Mouse (Mus musculus): ENCODE data around the gene Zfp871. TPM values are rescaled to one million over a fixed set of nuclear protein-coding genes. Genes with fewer than 3 reads are reported as not detected.
A peak's percentile ranks its signal among the peaks of the same experiment; 100 is the strongest.

Zfp871 gene
- 10 to 100 TPM; 45.8 to 50.5 TPM for polyA plus RNA-seq (2017; shearing (Covaris generic))

DNA sequence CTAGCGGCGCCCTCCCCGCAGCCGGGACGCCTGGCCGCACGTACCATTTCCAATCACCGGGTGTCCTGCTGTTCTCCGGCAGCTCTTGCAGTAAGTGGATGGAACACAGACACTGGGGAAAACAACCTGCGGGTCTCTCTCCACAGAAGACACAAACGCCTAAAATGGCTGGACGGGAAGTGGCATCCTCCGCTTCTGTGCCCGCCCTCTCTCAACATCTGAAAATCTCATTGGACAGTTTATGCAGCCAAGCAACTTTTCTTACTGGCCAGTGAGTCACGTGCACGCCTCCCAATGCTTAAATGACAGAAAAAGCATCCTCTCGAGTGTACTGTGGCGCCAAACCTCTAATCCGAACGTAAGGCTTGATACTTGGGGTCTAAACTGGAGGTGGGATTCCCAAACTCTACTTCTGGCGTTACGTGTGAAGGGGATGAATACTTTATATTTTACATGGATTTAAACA lies at the start of gene Zfp871:
Zfp871 (minus strand) TSS at position 194 of the 466 bp plus-strand sequence.
- peak; percentile 99 for ATAC-seq

DNA sequence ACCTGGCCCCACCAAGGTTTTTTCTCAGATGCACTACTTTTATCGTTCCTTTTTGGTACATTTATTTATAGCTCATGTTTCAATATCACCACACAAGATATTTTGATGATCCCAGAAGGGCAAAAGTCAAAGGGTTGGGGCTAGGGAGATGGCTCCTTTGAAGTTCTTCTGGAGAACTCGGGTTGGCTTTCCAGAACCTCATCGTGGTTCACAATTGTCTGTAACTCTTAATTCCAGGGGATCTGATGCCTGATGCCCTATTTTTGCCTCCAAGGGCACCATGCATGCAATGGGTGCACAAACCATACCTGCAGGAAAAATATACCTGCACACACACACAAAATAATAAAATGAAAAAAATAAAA lies 42.3 kb upstream of the Zfp871 start:
- ATAC-seq: no peak

DNA sequence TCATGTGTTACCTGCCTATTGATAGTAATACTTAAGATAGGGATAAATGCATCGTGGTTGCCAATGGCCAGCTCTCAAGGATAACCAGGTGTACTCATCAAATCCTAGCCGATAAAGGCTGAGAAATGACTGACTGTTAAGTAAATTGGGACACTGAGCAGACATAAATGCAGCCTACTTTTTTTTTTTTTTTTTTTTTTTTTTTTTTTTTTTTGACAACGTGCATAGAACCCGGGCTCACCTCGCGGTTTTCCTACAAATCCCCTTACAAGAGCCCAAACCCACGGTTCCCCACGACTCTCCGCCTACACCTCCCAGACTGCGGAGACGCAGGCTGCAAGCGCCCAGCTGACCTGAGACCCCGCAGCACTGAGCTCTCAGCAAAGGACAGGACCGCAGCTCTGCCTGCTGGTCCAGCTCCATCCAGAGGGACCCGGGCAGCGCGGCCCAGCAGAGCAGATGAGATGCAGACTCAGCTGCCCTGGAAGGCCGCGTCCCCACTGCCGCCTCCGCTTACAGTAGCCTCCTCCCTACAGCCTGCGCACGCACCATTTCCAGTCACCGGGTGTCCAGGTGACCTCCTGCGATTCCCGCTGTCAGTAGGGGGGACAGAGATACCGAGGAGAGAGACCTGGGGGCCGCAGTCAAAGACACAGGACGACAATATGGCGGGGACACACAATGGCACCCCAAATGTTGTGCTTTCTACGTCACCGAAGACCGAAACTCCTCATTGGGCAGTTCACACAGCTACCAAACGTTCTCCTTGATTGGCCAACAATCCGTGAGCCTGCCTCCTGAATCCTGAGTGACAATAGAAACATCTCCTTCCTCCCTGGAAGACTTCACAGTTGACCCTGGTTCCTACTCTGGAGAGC lies 41.7 kb upstream of the Zfp871 start, which contains the start of gene Zfp799:
Zfp799 (minus strand) TSS at position 722 of the 878 bp plus-strand sequence.
- ATAC-seq: peak; percentile 100

DNA sequence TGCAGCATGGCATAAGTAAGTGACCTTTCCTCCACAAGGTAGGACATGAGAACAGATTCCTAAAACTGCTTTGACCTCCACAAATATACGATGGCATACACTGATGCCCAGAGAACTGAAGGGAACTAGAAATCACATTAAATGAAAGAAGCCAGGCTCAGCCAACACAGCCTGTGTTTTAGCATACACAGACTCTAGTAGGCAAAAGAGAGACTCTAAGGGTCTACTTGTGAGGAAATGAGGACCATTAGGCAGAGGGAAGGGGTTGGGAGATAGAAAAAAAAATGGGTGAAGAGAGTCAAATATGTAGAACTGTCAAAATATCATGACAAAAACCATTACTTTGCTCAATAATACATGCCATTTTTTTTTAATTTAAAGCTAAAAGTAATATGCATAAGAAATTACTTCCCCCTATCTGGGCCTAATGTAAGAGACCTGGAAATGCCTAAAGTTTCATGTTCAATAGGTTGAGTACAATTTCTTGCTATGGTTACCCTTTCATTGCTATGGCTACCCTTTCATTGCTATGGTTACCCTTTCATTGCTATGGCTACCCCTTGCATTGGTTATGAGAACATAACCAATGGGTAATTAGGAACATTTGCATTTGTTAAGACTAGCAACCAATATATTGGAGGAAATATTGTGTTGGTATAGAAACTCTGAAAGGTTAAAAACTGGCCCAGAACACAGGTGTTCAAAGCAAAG lies 28.1 kb upstream of the Zfp871 start:
- no peak for ATAC-seq

DNA sequence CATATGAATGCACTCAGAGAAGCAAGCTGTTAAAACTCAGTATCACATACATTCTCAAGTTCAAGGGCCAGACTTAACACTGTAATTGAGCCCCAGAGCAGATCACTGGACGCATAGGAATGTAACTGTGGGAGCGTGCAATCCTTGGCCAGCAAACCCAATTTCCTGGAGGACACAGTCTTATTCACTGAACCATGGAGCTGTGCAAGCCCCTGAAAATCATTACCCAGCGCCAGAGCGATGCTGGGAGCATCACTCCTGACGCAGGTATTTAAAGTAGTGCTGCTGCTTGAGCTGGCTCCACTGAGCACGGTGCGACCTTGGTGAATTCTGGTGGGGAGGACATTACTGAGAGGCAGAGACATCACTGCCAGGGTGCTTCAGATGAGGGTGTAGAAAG lies 26.0 kb upstream of the Zfp871 start:
- no peak for ATAC-seq

DNA sequence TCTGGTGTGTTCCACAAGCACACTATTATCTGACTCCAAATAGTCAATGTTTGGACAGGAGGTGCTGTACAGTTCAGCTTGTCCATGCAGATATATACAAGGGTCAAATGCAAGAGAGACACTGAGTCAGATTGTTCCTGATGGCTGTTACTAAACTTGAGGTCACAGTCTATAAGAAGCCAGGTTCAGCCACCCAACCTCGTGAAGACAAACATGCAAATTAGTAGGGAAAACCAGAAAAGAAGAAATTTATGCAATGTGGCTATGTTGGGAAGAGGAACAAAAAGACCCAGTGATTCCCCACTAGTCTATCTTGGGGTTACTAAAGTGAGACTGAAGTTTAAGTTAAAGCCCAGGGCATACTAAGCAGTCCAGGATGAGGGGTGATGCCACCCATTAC lies 22.6 kb upstream of the Zfp871 start:
- ATAC-seq: no peak

DNA sequence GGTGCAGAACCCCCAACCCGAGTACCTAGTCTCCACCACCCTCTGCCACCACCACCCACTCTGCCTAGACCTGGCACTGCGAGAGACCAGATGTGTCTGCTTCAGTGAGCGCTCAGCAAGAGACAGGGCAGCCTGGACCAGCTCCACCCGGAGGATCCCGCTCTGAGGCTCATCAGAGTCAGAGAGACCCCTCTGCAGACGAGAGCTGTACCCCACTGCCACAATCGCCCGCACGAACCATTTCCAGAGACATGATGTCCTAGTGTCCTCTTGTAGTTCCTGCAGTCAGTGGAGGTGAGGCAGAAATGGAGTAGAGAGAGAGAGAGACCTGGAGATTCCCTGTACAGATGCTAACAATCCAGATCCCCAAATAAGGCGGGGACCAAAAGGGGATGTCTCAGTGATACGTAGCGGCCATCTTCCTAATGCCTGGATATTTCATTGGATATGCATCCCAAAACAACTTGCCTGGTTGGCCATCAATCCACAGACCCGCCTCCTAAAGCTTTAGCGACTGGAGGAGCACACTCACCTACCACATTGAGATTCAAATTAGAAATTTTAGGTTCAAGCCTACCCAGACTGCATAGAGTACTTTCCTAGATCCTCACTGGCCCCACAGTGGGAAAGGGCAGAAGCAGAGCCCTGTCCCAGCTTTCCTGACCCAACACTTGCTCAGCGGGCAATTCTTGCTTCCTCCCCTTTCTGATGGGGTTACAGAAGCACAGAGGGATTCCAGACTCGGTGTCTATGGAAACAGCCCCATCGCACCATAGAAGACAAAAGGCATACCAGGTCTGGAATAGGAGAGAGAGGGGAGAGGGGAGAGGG lies 21.7 kb upstream of the Zfp871 start, which contains the start of gene Zfp811:
Zfp811 (minus strand) TSS at position 388 of the 831 bp plus-strand sequence.
- no peak for ATAC-seq

DNA sequence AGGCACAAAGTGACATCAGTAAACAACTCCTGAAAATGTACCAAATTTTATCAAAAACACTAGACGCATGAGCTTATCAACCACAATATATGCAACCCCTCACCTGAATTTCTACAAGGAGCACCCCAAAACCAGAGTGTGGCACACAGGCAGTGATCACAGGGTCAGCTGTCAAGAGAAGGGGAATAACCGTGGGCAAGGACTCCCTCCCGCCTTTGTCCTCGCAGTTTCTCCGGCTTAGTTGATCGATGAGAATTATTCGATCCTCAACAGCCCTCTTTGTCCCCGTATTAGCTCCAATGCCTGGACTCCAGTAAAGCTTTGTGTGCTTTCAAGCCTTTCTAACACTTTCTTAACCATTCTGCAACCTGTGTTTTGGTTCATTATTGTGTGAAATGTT lies 20.8 kb upstream of the Zfp871 start:
- ATAC-seq: no peak

DNA sequence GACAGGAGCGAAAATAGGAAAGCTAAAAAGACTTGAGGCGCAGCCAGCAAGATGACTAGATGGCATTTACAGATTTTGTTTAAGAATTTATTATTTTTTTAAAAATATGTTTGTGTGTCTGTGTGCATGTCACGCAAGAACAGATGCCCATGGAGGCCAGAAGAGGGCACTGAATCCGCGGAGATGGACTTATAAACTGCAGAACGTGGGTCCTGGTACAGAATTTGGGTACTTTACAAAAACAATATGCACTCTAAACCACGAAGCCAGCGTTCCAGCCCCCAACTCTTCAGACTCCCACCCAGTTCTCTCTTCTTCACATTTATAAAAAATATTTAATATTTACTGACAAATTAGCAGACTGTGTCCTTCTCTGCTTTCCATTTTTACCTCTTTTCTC lies 1.2 kb upstream of the Zfp871 start:
- ATAC-seq: no peak

DNA sequence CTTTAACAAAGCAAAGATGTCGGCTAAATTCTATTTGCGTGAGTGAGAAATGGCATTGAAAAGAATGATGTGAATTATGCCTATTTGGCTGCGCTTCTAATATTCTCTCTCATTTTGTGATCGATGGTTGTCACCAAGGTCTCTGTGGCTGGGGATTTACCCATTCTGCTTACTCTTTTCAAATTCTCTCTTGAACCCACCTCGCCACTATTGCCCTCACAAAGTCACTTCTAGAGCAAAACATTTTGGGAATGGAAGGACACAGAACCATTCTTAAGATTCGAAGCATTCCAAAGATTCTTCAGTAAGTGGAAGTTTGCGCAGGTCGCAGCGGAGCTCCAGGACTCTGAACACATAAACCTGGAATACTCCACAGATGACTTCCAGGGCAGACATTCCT lies 489 bp upstream of the Zfp871 start:
- ATAC-seq: no peak

DNA sequence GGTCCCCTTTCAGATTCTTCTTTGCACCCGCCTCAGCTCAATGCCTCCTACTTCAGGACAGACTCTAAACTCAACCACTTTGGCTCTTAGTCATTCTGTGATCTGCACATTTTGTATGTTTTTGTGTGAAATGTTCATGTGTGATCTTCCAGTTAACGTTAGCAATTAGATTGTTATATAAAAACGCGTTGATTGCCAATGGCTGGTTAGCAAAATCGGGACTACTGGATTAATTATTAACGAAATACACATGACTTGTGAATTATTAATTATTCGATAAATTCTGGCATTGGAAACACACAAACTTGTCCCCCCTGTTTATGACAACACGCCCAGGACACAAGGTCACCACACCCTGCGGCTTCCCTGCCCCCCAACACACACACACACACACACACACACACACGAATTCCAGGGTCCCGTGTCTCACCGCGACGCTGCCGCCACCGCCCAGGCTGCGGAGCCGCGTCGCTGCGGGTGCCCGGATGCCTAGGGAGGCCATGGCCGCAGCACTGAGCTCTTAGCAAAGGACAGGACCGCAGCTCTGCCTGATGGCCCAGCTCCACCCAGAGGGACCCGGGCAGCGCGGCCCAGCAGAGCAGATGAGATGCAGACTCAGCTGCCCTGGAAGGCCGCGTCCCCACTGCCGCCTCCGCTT lies 522 bp downstream of the Zfp871 start:
- ATAC-seq: peak; percentile 51

DNA sequence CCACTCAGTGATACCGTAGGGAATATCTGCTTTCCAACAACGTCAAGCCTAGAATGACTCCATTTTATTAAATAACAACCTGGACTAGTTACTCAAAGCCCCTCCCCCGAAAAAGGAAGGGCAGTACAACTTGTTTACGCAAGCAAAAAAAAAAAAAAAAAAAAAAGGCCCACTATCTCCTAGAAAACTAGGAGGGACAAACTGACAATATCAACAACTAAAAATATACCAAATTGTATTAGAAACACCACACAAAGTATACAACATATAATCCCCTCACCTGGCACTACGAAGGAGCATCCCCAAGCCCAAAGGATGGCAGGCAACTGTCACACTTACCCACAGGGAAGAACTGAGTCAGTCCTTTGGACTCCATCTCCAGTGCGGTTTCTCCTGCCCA lies 1.1 kb downstream of the Zfp871 start:
- ATAC-seq: no peak

DNA sequence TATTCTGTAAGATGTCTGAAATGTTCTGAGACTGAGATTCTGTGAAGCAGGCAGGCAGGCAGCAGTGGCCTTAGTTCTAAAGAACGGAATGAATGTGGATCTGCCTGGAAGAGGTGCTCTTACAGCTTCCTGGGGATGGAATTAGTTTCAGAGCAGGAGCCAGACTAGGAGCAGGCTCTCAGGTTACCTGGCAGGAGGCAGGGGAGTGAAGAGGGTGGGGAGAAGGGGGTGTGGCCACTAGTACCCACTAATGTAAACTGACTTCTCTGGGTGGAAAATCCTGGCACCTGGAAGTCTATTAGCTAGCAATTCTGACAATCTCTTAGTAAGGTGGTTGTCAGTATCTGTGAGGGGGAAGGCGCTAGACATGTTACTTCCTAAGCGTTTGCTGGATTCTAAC lies 2.4 kb downstream of the Zfp871 start:
- ATAC-seq: no peak

DNA sequence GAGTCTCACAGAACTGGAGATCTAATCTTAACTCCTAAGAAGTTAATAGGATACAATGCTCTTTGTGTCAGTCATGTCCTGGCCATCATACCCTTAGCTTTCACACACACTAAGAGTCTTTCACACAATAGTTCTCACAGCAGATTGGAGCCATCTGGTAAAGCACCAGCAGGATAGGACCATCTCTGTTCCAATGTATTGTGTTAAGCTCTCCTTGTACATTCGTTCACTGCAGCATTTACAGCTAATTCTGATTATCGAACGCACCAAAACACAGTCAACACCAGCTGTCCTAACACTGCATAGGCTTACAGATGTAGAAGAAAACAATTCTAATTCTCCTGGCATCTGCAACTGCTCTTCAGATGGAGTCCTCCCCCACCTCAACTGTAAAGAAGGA lies 10.5 kb downstream of the Zfp871 start:
- ATAC-seq: no peak

DNA sequence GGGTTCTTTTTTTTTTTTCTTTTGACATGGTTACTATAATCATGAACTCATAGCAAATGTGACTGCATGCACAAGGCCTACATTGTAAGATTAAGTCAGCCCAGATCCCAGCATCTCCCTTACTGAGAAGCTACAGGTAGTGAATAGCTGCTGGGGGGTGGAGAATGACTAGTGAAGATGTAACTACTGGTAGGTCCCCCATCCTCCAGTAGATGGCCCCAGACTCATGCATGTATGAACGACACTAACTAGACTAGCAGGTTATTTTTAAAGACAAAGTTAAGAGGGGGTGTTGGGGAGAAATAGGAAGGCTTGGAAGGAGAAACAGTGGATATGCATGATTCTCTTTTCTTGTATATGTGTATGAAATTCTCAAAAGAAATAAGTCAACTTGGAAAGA lies 16.9 kb downstream of the Zfp871 start:
- ATAC-seq: peak; percentile 58

DNA sequence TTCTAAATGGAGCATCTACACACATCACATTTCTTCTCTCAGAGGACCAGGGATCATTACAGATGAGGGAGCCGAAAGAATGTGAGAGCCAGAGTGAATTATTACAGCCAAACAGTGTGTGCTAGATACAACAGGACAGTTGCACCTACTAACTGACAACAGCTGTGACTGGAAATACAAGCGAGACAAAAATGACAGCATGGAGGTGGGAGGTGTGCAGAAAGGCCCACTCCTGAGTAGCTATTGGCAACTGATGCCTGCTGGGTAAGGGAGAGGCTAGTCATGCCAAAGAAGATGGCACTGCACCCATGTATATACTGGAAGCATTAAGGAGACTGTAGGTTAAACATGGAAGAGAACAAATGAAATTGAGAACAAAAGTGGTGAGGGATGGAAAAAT lies 21.7 kb downstream of the Zfp871 start:
- ATAC-seq: no peak

DNA sequence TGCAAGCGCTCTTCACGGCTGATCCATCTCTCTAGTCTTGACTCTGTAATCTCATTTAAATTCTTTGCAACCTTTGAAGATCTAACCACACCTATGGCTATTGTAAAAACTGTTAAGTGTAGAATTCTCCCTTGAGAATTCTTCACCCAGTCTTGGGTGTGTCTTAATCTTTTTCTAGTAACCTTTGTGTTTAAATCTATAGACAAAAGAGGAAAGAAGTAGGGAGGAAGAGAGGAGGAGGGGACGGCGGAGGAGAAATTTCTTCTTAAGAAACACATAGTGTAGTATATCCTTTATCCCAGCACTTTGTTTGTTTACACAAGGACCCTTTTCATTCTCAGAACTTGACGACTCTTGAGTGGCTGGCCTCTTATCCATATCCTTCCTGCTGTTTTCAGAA lies 30.8 kb downstream of the Zfp871 start:
- no peak for ATAC-seq

DNA sequence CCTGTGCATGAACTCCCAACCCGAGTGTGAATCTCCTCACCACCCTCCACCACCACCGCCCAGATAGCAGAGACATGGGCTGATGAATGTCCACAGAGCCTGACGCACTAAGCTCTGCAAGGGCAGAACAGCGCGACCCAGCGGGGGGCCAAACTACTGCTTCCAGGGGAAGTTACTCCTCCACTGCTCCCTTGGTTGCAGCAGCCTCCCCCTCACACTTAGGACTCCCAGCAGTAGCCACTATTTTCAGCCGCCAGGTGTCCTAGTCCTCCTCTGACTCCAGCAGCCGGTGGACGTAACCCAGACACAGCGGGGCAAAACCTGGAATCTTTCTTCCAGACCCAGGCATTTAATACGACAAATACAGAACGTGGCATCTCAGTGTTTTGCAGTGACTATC lies 34.5 kb downstream of the Zfp871 start:
- no peak for ATAC-seq

DNA sequence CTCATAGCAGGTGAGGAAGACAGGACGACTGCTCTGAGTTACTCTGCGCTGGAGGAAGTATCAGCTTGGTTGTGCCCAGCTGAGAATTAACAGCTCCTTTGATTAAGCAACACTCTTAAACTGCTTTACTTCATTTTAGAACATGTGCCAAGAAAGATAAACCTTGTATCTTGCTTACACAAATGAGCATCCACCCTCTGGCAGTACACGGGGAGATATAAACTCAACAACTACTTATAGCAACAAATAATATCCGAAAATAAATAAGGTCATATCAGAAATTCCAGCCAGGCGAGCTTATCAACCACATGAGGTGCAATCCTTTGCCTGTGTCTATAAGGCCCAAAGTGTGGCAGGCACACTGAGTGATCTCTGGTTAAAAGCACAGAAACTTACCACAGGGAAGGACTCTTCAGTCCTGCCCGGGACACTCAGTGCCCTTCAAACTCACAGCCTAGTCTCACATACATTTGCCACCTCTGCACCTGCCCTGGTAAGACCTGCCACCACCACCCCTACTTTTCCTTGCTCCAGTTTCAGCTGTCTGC lies 35.2 kb downstream of the Zfp871 start:
- no peak for ATAC-seq

DNA sequence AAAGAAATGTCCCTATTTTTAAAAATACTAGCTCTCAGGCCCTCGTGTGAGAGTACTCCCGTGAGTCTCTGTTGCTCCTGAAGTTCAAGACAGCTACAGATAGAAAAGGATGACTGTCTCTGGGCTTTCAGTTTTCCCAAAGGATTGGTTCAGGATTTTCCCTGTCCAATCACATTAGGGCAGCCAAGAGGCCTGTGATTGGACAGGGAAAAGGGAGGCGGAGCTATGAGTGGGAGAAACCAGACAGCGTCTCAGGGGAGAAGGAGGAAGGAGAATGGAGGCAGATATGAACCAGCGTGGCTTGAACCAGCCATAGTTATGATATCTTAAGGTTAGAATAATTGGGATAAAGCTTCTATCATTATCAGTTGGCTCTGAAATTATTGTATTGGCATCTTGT lies 37.5 kb downstream of the Zfp871 start:
- no peak for ATAC-seq

DNA sequence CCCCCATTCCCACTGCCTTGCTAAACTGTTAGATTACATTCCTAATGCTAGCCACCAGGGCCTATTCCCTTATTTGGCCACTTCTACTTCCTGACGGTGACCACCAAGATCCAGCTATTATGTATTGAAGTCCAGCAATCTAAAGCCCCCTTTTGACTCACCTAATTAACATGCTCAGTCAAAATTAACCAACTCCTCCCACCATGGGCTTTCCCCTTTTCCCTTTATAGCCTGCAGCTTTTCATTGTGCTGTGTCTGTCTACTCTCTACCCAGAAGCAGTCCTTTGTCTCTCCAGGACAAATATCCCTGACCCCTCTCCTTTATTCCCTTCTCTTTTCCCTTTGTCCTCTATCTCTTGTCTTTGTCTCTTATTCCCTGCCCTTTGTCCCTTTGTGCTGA lies 47.0 kb downstream of the Zfp871 start:
- ATAC-seq: no peak

DNA sequence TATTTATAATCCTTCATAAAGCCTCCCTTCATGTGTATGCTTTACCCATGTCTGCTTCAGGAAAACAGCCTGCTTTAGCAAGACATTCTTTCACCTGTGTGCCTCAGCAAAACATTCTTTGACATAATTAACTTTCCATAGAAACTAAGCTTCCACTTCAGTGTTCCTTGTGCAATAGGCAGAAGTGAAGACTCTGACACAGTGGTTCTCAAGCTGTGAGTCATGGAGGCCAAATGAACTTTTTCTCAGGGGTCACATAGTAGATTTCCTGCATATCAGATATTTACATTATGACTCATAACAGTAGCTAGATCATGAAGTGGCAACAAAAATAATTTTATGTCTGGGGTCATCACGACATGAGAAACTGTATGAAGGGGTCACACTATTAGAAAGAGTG lies 49.7 kb downstream of the Zfp871 start:
- ATAC-seq: no peak
